Mouse (Mus musculus) thymus, postnatal 36 days (tissue): ENCODE data around the gene Taok3.

Experiments used
- DNase-seq, 2 experiments: peaks; one replicate each; pipeline ENCODE4 v3.0.0; 2022; ENCODE audit warnings: mixed read lengths in 2 of 2

The Taok3 gene

DNA sequence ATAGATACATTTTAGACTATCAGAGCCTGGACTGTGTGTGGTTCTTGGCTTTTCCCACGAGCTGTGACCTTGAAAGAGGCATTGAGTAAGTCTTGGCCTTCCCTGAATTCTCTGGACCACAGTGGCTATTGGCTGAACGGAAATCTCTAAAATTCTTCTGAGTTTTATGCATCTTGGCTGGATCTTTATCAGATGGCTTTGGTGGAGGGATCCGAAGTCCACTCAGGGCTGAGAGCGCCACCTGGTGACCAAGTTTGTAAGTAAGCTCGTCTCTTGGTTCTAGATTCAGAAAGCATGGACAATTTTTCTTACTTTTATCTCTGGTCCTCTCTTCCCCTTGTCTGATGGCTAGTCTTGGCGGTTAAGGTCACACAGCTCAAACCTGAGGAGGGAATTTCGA lies 185.0 kb downstream of the Taok3 start:
- DNase-seq = peak; percentile 42 to 59

DNA sequence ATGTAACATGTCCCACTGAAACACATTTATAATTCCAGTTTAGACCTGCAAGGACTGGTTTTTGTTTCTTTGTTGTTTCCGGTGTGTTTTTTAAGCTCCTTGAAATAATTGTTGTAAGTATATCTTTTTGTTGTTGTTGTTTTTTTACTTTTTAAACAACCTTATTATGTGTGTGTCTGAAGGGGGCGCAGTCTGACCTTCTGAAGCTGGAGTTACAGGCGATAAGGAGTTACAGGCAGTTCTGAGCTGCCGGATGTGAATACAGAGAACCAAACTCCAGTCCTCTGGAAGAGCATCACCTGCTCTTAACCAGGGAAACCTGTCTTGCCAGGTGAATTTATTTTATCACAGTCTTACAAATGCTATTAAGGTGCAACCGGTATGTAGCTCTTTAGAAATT lies 185.8 kb downstream of the Taok3 start:
- no peak for DNase-seq

DNA sequence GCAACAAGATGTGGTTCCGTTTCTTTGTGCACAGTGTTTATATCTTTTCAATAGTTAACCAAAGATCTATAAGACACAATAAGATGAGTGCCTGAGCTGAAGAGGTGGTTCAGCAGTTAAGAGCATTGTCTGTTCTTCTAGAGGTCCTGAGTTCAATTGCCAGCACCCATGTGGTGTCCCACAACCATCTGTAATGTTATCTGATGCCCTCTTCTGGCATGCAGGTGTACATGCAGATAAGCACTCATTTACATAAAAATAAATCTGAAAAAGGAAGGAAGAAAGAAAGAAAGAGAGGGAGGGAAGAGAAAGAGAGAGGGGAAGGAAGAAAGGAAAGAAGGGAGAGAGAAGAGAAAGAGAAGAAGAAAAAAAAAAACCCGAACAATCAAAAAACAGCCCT lies 186.9 kb downstream of the Taok3 start:
- DNase-seq = no peak

GRCm38 (mm10) chr5:117307699-117308098 lies 187.8 kb downstream of the Taok3 start:
- DNase-seq = peak; percentile 69 to 74

- peak; percentile 13 to 20 for DNase-seq
These were observed 193.5 kb downstream of the Taok3 start for GRCm38 (mm10) chr5:117313420-117313819.

GRCm38 (mm10) chr5:117313909-117314308 lies 194.0 kb downstream of the Taok3 start:
- DNase-seq = no peak

DNA sequence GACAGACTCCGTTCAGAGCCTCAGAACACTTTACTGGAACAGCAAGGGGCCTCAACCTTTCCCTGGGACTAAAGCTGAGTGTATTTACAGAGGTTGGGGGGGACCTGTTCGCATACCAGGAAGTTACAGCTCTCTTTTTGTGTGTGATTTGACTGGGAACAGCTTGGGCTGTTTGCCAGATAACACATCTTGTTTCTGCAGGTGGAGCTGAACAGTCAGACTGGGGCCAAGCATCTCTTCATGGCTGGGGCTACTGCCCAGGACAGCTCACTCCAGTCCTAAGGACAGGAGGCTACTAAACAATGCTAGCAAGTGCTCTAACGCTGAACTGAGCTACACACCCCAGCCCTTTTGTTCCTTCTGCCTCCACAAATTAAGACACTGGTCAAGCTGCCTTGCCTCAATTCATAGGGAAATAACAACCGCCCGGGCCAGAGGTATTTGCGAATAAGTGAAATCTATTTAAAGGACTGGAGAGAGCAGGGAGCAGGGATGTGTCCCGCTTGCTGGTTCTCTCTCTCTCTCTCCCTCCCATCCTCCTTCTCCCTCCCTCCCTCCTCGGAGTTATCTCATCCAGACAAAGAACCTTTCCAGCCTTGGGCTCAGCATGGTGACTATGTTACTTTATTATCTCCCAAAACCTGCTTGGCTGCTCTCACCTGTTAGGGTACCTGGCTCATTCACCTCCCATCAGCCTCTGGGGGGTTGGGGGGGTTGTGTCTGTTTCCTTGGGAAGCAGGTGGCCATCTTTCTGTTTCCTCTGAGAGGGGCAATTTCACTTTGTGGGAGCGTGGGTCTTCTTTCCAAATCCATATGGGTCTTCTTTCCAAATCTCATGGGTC lies 194.9 kb downstream of the Taok3 start:
- no peak for DNase-seq

DNA sequence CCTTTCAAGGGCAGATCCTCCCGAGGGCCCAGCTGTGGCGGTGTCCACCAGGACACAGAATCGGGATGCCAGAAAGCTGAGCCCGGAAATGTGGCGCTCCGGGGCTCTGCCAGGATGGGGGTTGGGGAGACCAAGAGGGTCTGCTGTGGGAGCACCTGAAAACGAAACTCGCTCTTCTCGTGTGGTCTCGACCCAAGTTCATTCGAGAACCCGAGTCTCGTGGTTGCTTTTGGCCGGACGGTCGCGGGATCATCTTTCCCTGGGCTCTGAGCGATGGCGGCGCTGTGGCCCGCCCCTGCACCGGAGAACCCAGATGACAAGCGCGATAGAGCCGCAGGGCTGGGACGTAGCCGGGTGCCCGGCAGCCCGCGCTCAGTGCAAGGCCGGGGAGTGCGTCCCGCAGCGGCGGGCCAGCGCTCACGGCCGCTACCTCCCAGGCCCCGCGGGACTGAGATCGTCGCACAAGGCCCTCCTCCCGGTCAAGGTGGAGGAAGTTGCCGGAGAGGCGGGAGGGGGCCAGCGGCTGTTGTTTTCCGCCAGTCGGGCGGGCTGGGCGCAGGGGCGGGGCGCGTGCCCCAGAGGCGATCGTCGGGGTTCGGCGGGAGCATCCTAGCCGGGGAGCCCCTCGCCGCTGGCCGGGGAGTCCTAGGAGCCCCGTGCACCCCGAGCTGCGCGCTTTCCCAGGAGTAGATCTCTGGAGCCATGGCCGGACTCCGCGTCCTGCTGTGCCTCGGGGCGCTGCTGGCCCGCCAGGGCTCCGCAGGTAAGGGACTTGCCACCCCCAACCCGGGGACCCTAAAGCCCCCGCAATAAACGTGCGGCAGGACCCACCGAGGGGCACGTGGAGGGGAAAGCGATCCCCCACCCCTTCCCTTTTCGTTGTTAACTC lies 199.1 kb downstream of the Taok3 start, which contains the start of gene Vsig10:
Vsig10 (plus strand) TSS at position 343 of the 889 bp plus-strand sequence.
- peak; percentile 31 to 35 for DNase-seq

GRCm38 (mm10) chr5:117323751-117324150 lies 203.8 kb downstream of the Taok3 start:
- no peak for DNase-seq
